Mouse (Mus musculus) ES-Bruce4 (cell line): ENCODE results near the gene Slc22a23. TPM values are rescaled to one million over a fixed set of nuclear protein-coding genes. Genes with fewer than 3 reads are reported as not detected.

ENCODE experiments used
- H3K27ac ChIP-seq: 2 replicates; pipeline ENCODE4 v1.5.1; 2012; ENCODE audit warnings: low read length, inconsistent platforms; ENCODE audit not compliant: insufficient read depth
- H3K27me3 ChIP-seq: 2 replicates; pipeline ENCODE4 v1.6.1; 2012; ENCODE audit warnings: mild to moderate bottlenecking, low read length, inconsistent platforms; ENCODE audit not compliant: control insufficient read depth, poor library complexity, insufficient read depth, severe bottlenecking
- H3K36me3 ChIP-seq: 2 replicates; pipeline ENCODE4 v1.6.1; 2012; ENCODE audit warnings: inconsistent platforms, mild to moderate bottlenecking, low read length, moderate library complexity; ENCODE audit not compliant: control insufficient read depth, poor library complexity, insufficient read depth, severe bottlenecking
- H3K4me1 ChIP-seq: one replicate; pipeline ENCODE4 v1.8.1; 2011; ENCODE audit warnings: low read length; ENCODE audit not compliant: control insufficient read depth, insufficient read depth
- H3K4me3 ChIP-seq: 2 replicates; pipeline ENCODE4 v1.5.1; 2011; ENCODE audit warnings: low read depth, mild to moderate bottlenecking, low read length
- H3K9ac ChIP-seq: 2 replicates; pipeline ENCODE4 v1.6.1; 2012; ENCODE audit warnings: low read depth, mild to moderate bottlenecking, inconsistent platforms; ENCODE audit not compliant: poor library complexity, severe bottlenecking
- H3K9me3 ChIP-seq: replicated peaks from 2 replicates; pipeline ENCODE4 v1.6.1; 2012; ENCODE audit warnings: mild to moderate bottlenecking, low read length, inconsistent platforms; ENCODE audit not compliant: control insufficient read depth, poor library complexity, insufficient read depth, severe bottlenecking
- CTCF ChIP-seq: IDR thresholded peaks from one replicate; pipeline ENCODE4 v1.8.1; 2011; ENCODE audit warnings: low read depth, low read length
- EP300 ChIP-seq: IDR thresholded peaks from 2 replicates; pipeline ENCODE4 v1.6.1; 2011; ENCODE audit warnings: low read depth, low read length; ENCODE audit not compliant: insufficient read depth
- POLR2A ChIP-seq: IDR thresholded peaks from one replicate; pipeline ENCODE4 v1.8.1; 2011; ENCODE audit warnings: low read length; ENCODE audit not compliant: insufficient read depth
- polyA plus RNA-seq: library from polyadenylated mRNA; stranded (reverse); fragments of >200 nt; gene quantifications from 2 replicates; pipeline ENCODE4 v1.2.4, GENCODE M21; 2011; ENCODE audit warnings: low read depth; ENCODE audit not compliant: missing spikeins, insufficient read depth, insufficient read length

Gene Slc22a23
- polyA plus RNA-seq, 1 experiment, result 18.4 TPM

- Histone ChIP-seq H3K4me1 (peaks cover 23% of the 10 kb centered on the region), H3K27me3 (no peaks in the 10 kb centered on the region), H3K4me3 (no peak overlapping the region), H3K9ac (no peak overlapping the region), H3K9me3 (no peaks in the 10 kb centered on the region), H3K36me3 (no peaks in the 10 kb centered on the region), H3K27ac (no peak overlapping the region)
- TF ChIP-seq CTCF (no peak), POLR2A (no peak), EP300 (no peak)
These were observed 98.2 kb downstream of the Slc22a23 start for GRCm38 (mm10) chr13:34246821-34247220.

DNA sequence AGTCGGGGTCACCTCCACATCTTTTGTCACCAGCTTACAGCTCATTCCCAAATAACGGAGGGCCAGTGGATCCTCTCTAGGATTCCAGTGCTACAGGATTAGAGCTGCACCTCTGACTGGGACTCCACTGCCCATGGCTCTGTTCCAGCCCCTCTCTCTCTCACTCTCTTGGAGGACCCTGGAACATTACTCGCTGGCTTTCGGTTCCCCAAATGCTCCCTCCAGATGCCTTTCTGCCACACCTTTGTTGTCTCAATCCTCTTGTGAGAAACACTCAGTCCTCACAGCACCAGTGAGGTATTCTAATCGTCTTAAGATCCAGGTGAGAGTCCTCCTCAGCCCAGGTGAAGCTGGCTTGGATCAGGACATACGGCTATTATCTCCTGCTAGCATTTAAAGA, 99.8 kb downstream of the Slc22a23 start:
- Histone ChIP-seq H3K36me3 (no peaks in the 10 kb centered on the region), H3K27ac (no peak overlapping the region), H3K4me1 (peaks cover 23% of the 10 kb centered on the region), H3K4me3 (no peak overlapping the region), H3K27me3 (no peaks in the 10 kb centered on the region), H3K9me3 (no peaks in the 10 kb centered on the region), H3K9ac (no peak overlapping the region)
- TF ChIP-seq EP300 (no peak), POLR2A (no peak)

DNA sequence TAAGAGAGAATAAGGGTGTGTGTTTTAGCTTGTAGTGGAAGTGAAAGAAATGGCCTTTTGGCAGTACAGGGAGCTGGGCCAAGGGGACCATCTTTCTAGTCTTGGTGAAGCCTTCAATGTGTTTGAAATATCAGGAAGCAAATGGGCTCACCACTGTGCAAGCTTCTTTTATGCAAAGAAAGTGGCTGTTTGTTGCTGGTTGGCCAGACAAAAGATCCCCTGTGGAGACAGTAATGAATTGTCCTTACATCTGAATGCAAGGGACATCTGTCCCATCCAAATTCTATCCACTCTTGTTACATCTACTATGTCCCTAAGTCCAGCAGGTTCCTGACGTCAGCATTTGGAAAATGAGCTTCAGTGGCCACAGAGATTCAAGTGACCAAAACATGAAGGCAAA, 100.8 kb downstream of the Slc22a23 start:
- no peak overlapping the region for H3K27ac ChIP-seq
- no peak for TF ChIP-seq EP300
- no peak for TF ChIP-seq POLR2A
- no peak for TF ChIP-seq CTCF
- H3K4me1 ChIP-seq, result peaks cover 20% of the 10 kb centered on the region
- no peaks in the 10 kb centered on the region for H3K9me3 ChIP-seq
- no peak overlapping the region for H3K4me3 ChIP-seq
- no peaks in the 10 kb centered on the region for H3K27me3 ChIP-seq
- H3K36me3 ChIP-seq, result no peaks in the 10 kb centered on the region
- no peak overlapping the region for H3K9ac ChIP-seq

DNA sequence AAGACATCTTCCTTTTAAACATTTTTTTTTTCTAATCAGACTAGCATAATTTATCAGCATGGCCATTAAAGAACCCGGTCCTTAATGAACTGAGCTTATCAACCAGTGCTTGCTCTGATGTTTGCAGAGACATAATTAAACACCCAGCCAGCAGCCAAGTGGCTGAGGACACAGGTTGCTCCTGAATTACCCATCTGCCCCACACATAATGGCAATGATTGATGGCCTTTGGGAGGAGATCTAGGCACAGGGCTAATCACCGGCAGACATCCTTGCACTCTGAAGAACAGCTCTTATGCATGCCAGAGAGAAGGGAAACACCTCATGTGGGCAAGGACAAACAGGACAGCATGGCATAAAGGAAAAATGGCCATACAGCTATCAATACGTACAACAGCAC, 102.8 kb downstream of the Slc22a23 start:
- H3K36me3 ChIP-seq, result no peaks in the 10 kb centered on the region
- peaks cover 16% of the 10 kb centered on the region for H3K4me1 ChIP-seq
- TF ChIP-seq POLR2A (no peak), CTCF (no peak), EP300 (no peak)
- no peak overlapping the region for H3K9ac ChIP-seq
- no peaks in the 10 kb centered on the region for H3K9me3 ChIP-seq
- no peak overlapping the region for H3K27ac ChIP-seq
- no peak overlapping the region for H3K4me3 ChIP-seq
- H3K27me3 ChIP-seq, result no peaks in the 10 kb centered on the region

- H3K4me3 ChIP-seq, result no peak overlapping the region
- peaks cover 10% of the 10 kb centered on the region for H3K4me1 ChIP-seq
- H3K9me3 ChIP-seq, result no peaks in the 10 kb centered on the region
- no peak overlapping the region for H3K9ac ChIP-seq
- TF ChIP-seq CTCF (no peak), EP300 (no peak), POLR2A (no peak)
- 0 out of 2 replicates have a peak overlapping the region, but pooled peaks have one; percentile 40 for H3K27ac ChIP-seq
- no peaks in the 10 kb centered on the region for H3K27me3 ChIP-seq
- H3K36me3 ChIP-seq, result no peaks in the 10 kb centered on the region
These were observed 104.9 kb downstream of the Slc22a23 start for GRCm38 (mm10) chr13:34240087-34240428.

- no peaks in the 10 kb centered on the region for H3K27me3 ChIP-seq
- H3K27ac ChIP-seq, result 0 out of 2 replicates have a peak overlapping the region, but pooled peaks have one; percentile 40
- H3K9me3 ChIP-seq, result no peaks in the 10 kb centered on the region
- no peak overlapping the region for H3K9ac ChIP-seq
- no peak overlapping the region for H3K4me3 ChIP-seq
- peaks cover 10% of the 10 kb centered on the region for H3K4me1 ChIP-seq
- H3K36me3 ChIP-seq, result no peaks in the 10 kb centered on the region
- TF ChIP-seq CTCF (no peak), EP300 (peak; percentile 72; the same call in 1 of the 2 replicates)
These were observed 105.5 kb downstream of the Slc22a23 start for GRCm38 (mm10) chr13:34239371-34240086.
